ENCODE assay signal across 13 mouse cellular contexts in the genomic region with DNA sequence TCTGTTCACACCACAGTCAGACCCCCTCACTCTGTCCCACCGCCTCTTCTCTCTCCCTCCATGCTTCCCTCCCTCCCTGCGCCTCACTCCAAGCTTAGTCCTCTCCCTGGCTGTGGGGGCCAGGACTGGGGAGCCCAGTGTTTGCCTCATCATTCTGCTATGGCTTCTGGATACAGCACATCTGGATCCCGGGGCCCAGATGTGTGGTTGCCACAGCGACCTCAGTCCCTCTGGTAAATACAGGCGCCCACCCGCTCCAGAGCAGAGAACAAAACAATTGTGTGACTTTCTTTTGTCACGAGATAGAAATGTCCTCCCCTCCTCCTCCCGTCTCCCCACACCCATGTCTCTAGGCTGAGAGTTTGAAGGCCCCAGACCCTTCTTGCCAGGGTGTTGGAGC. TPM values are rescaled to one million over a fixed set of nuclear protein-coding genes. Genes with fewer than 3 reads are reported as not detected.
A peak's percentile ranks its signal among the peaks of the same experiment; 100 is the strongest.
DNase-seq lines count a peak whose midpoint lies in the region; ATAC-seq and TF ChIP-seq lines count a peak whose summit lies in the region.
"Had no signal": no experiment of that assay in that cellular context is flagged by ENCODE, and none has a peak within 500 bp of the region (broad histone marks: within the 10 kb centered on the region; RNA-seq: fewer than 3 reads in every experiment).

No protein-coding gene starts in this region.

- TF ChIP-seq CTCF in kidney, adult 2 months (conservative IDR thresholded peaks at IDR 0.05; ENCODE audit: insufficient read depth, insufficient read length, low read depth, low read length) = no peak

- peak; percentile 10 for DNase-seq in cerebellum, adult 8-10 months
- DNase-seq in cerebellum, postnatal 36 days = no peak
- DNase-seq in kidney, adult 2 months = no peak
- no peak for DNase-seq in retina, embryonic 14.5 days (ENCODE audit: low spot score)
- no peak for DNase-seq in testis, postnatal 10 days (ENCODE audit: low spot score)
- DNase-seq: kidney, postnatal 36 days; liver, embryonic 13.5 days; lung, postnatal 14 days had no signal

- no peaks in the 10 kb centered on the region for H3K9me3 ChIP-seq in kidney, embryonic 16.5 days (ENCODE audit: low read length)
- no peaks in the 10 kb centered on the region for H3K9me3 ChIP-seq in heart, embryonic 15.5 days (replicated peaks)
- no peaks in the 10 kb centered on the region for H3K9me3 ChIP-seq in limb, embryonic 15.5 days
- H3K9me3 ChIP-seq: liver, embryonic 13.5 days; midbrain, embryonic 15.5 days; neural tube, embryonic 12.5 days had no signal

- no peaks in the 10 kb centered on the region for H3K27me3 ChIP-seq in kidney, adult 2 months (replicated peaks; ENCODE audit: control insufficient read depth, insufficient read depth, low read length)
- peaks cover 21% of the 10 kb centered on the region for H3K27me3 ChIP-seq in kidney, embryonic 16.5 days (ENCODE audit: insufficient read depth, low read length)
- H3K27me3 ChIP-seq in heart, embryonic 15.5 days = peaks cover 35% of the 10 kb centered on the region
- peaks cover 36% of the 10 kb centered on the region for H3K27me3 ChIP-seq in limb, embryonic 15.5 days

- WGBS in kidney, adult 2 months = 74% methylated on average over 8 of the region's 8 CpGs
- 65% methylated on average over 8 of the region's 8 CpGs for WGBS in kidney, embryonic 16.5 days
- 59% methylated on average over 8 of the region's 8 CpGs for WGBS in heart, embryonic 15.5 days
- 59% methylated on average over 8 of the region's 8 CpGs for WGBS in limb, embryonic 15.5 days

- H3K4me1 ChIP-seq in kidney, adult 2 months (ENCODE audit: control insufficient read depth, insufficient read depth, low read length) = peaks cover 19% of the 10 kb centered on the region
- H3K4me1 ChIP-seq in kidney, embryonic 16.5 days (ENCODE audit: insufficient read depth, low read length) = peaks cover 26% of the 10 kb centered on the region
- H3K4me1 ChIP-seq in heart, embryonic 15.5 days (replicated peaks) = peaks cover 52% of the 10 kb centered on the region
- H3K4me1 ChIP-seq in limb, embryonic 15.5 days = peaks cover 39% of the 10 kb centered on the region

- no peaks in the 10 kb centered on the region; the same call in 1 of the 2 replicates for H3K36me3 ChIP-seq in kidney, adult 2 months (ENCODE audit: control insufficient read depth, insufficient read depth, low read length)
- peaks cover 22% of the 10 kb centered on the region for H3K36me3 ChIP-seq in kidney, embryonic 16.5 days (ENCODE audit: insufficient read depth, low read length)
- peaks cover 17% of the 10 kb centered on the region for H3K36me3 ChIP-seq in heart, embryonic 15.5 days
- H3K36me3 ChIP-seq in limb, embryonic 15.5 days = peaks cover 28% of the 10 kb centered on the region

- H3K4me2 ChIP-seq in kidney, embryonic 16.5 days (replicated peaks; ENCODE audit: low read depth, low read length) = no peak overlapping the region
- no peak overlapping the region for H3K4me2 ChIP-seq in heart, embryonic 15.5 days
- no peak overlapping the region for H3K4me2 ChIP-seq in limb, embryonic 15.5 days
- H3K4me2 ChIP-seq: liver, embryonic 13.5 days; midbrain, embryonic 15.5 days; neural tube, embryonic 12.5 days had no signal

- no peak overlapping the region for H3K9ac ChIP-seq in kidney, embryonic 16.5 days (replicated peaks; ENCODE audit: low read length)
- H3K9ac ChIP-seq in heart, embryonic 15.5 days = no peak overlapping the region
- no peak overlapping the region for H3K9ac ChIP-seq in limb, embryonic 15.5 days
- H3K9ac ChIP-seq: liver, embryonic 13.5 days; midbrain, embryonic 15.5 days; neural tube, embryonic 12.5 days had no signal

- ATAC-seq in kidney, embryonic 16.5 days (ENCODE audit: low FRiP score, low TSS enrichment) = no peak
- ATAC-seq in heart, embryonic 15.5 days (replicated peaks; ENCODE audit: insufficient number of reproducible peaks, insufficient read depth, low FRiP score, low read depth) = no peak
- ATAC-seq in limb, embryonic 15.5 days (ENCODE audit: insufficient number of reproducible peaks, low FRiP score, low TSS enrichment, low read depth) = no peak
- ATAC-seq: midbrain, embryonic 15.5 days had no signal

- no peak for TF ChIP-seq POLR2A in kidney, adult 2 months (IDR thresholded peaks at IDR 0.05; ENCODE audit: low read depth, low read length)

- peak overlapping the region; percentile 48 for H3K27ac ChIP-seq in kidney, adult 2 months (ENCODE audit: insufficient read depth, low read depth, low read length)
- H3K27ac ChIP-seq in kidney, embryonic 16.5 days (ENCODE audit: low read length) = no peak overlapping the region
- peak overlapping the region; percentile 66; the same call in 1 of the 2 replicates for H3K27ac ChIP-seq in heart, embryonic 15.5 days
- peak overlapping the region; percentile 43; the same call in 1 of the 2 replicates for H3K27ac ChIP-seq in limb, embryonic 15.5 days
- H3K27ac ChIP-seq: liver, embryonic 13.5 days; midbrain, embryonic 15.5 days; neural tube, embryonic 12.5 days had no signal

- no peak overlapping the region for H3K4me3 ChIP-seq in kidney, adult 2 months (ENCODE audit: insufficient read depth, low read depth, low read length)
- H3K4me3 ChIP-seq in kidney, embryonic 16.5 days (ENCODE audit: low read length) = no peak overlapping the region
- no peak overlapping the region for H3K4me3 ChIP-seq in heart, embryonic 15.5 days
- H3K4me3 ChIP-seq in limb, embryonic 15.5 days = no peak overlapping the region
- H3K4me3 ChIP-seq: liver, embryonic 13.5 days; midbrain, embryonic 15.5 days; neural tube, embryonic 12.5 days had no signal

RNA-seq across cellular contexts. Expression of a gene that starts 9.7 kb away (rescaled TPM):
- 52.5 and 65.5 TPM in 2 replicates for polyA plus RNA-seq in kidney, adult 2 months (2012; rRNA removed)
- 103 and 106 TPM in 2 replicates for polyA plus RNA-seq in kidney, embryonic 16.5 days (2015; fragmentation: Nextera tagmentation; extraction: Ambion mirVana)
- 39.6 and 54.5 TPM in 2 replicates for polyA plus RNA-seq in heart, embryonic 15.5 days (2015; fragmentation: Nextera tagmentation; extraction: Ambion mirVana)
- polyA plus RNA-seq in limb, embryonic 15.5 days (2015; fragmentation: Nextera tagmentation; extraction: Ambion mirVana) = 85.4 and 88.3 TPM in 2 replicates

RNA-seq across cellular contexts. Expression of a gene that starts 12.1 kb away (rescaled TPM):
- polyA plus RNA-seq in kidney, adult 2 months (2012; rRNA removed) = 5.5 and 5.8 TPM in 2 replicates
- polyA plus RNA-seq in kidney, embryonic 16.5 days (2015; fragmentation: Nextera tagmentation; extraction: Ambion mirVana) = 17.5 and 17.7 TPM in 2 replicates
- polyA plus RNA-seq in heart, embryonic 15.5 days (2015; fragmentation: Nextera tagmentation; extraction: Ambion mirVana) = 10.7 and 12.9 TPM in 2 replicates
- 15.5 and 17.1 TPM in 2 replicates for polyA plus RNA-seq in limb, embryonic 15.5 days (2015; fragmentation: Nextera tagmentation; extraction: Ambion mirVana)

RNA-seq across cellular contexts. Expression of a gene that starts 13.7 kb away (rescaled TPM):
- 5.5 and 8.5 TPM in 2 replicates for polyA plus RNA-seq in kidney, adult 2 months (2012; rRNA removed)
- polyA plus RNA-seq in kidney, embryonic 16.5 days (2015; fragmentation: Nextera tagmentation; extraction: Ambion mirVana) = 0.51 and 0.52 TPM in 2 replicates
- 2.3 and 3.2 TPM in 2 replicates for polyA plus RNA-seq in heart, embryonic 15.5 days (2015; fragmentation: Nextera tagmentation; extraction: Ambion mirVana)
- 1.9 and 4.2 TPM in 2 replicates for polyA plus RNA-seq in limb, embryonic 15.5 days (2015; fragmentation: Nextera tagmentation; extraction: Ambion mirVana)

RNA-seq across cellular contexts. Expression of a gene that starts 27.3 kb away (rescaled TPM):
- 2.7 and 3.2 TPM in 2 replicates for polyA plus RNA-seq in kidney, adult 2 months (2012; rRNA removed)
- polyA plus RNA-seq in kidney, embryonic 16.5 days (2015; fragmentation: Nextera tagmentation; extraction: Ambion mirVana) = 0.23 and 0.29 TPM in 2 replicates
- 0.42 and 1.2 TPM in 2 replicates for polyA plus RNA-seq in heart, embryonic 15.5 days (2015; fragmentation: Nextera tagmentation; extraction: Ambion mirVana)
- 0.46 and 0.60 TPM in 2 replicates for polyA plus RNA-seq in limb, embryonic 15.5 days (2015; fragmentation: Nextera tagmentation; extraction: Ambion mirVana)

RNA-seq across cellular contexts. Expression of a gene that starts 28.4 kb away (rescaled TPM):
- 118 and 123 TPM in 2 replicates for polyA plus RNA-seq in kidney, adult 2 months (2012; rRNA removed)
- polyA plus RNA-seq in kidney, embryonic 16.5 days (2015; fragmentation: Nextera tagmentation; extraction: Ambion mirVana) = 47.3 and 53.7 TPM in 2 replicates
- polyA plus RNA-seq in heart, embryonic 15.5 days (2015; fragmentation: Nextera tagmentation; extraction: Ambion mirVana) = 22.9 and 24.8 TPM in 2 replicates
- polyA plus RNA-seq in limb, embryonic 15.5 days (2015; fragmentation: Nextera tagmentation; extraction: Ambion mirVana) = 26.8 and 29.9 TPM in 2 replicates
